Mouse (Mus musculus) neural tube, embryonic 12.5 days (tissue): ENCODE measurements around the gene Tmem179b. TPM values are rescaled to one million over a fixed set of nuclear protein-coding genes. Genes with fewer than 3 reads are reported as not detected.

Experiments
- ATAC-seq: fragments of 200-750 bp; cut with Nextera tagmentation; 2 replicates; pipeline ENCODE4 v1.8.0; 2017; ENCODE audit warnings: low read depth, mild to moderate bottlenecking, moderate TSS enrichment, moderate library complexity; ENCODE audit not compliant: low FRiP score
- H3K27ac ChIP-seq: fragments of 300-500 bp; sonication (generic); 2 replicates; pipeline ENCODE4 v1.5.1; 2016
- H3K27me3 ChIP-seq: fragments of 300-500 bp; sonication (generic); replicated peaks from 2 replicates; pipeline ENCODE4 v1.6.1; 2016; ENCODE audit warnings: mild to moderate bottlenecking
- H3K36me3 ChIP-seq: fragments of 300-500 bp; sonication (generic); 2 replicates; pipeline ENCODE4 v1.6.1; 2016; ENCODE audit warnings: mild to moderate bottlenecking
- H3K4me1 ChIP-seq: fragments of 300-500 bp; sonication (generic); 2 replicates; pipeline ENCODE4 v1.6.1; 2016
- H3K4me2 ChIP-seq: fragments of 300-500 bp; sonication (generic); replicated peaks from 2 replicates; pipeline ENCODE4 v1.6.1; 2016; ENCODE audit warnings: mild to moderate bottlenecking
- H3K4me3 ChIP-seq: fragments of 300-500 bp; sonication (generic); 2 replicates; pipeline ENCODE4 v1.5.1; 2016
- H3K9ac ChIP-seq: fragments of 300-500 bp; sonication (generic); 2 replicates; pipeline ENCODE4 v1.6.1; 2016; ENCODE audit warnings: mild to moderate bottlenecking
- H3K9me3 ChIP-seq: fragments of 300-500 bp; sonication (generic); 2 replicates; pipeline ENCODE4 v1.6.1; 2016; ENCODE audit warnings: mild to moderate bottlenecking
- WGBS: fragments of 180-500 bp; shearing (Covaris S2); methylation state at CpG from one replicate; pipeline ENCODE4 v1.1.7; 2016; 5-methylcytosine and 5-hydroxymethylcytosine counted together
- polyA plus RNA-seq: library from polyadenylated mRNA; unstranded; fragments of >200 nt; fragmentation: Nextera tagmentation; extraction: Ambion mirVana; gene quantifications from 2 replicates; pipeline ENCODE4 v1.2.1, GENCODE M21; 2016

Tmem179b gene
- polyA plus RNA-seq, 1 experiment from 2014 or later, result 39.0 TPM

DNA sequence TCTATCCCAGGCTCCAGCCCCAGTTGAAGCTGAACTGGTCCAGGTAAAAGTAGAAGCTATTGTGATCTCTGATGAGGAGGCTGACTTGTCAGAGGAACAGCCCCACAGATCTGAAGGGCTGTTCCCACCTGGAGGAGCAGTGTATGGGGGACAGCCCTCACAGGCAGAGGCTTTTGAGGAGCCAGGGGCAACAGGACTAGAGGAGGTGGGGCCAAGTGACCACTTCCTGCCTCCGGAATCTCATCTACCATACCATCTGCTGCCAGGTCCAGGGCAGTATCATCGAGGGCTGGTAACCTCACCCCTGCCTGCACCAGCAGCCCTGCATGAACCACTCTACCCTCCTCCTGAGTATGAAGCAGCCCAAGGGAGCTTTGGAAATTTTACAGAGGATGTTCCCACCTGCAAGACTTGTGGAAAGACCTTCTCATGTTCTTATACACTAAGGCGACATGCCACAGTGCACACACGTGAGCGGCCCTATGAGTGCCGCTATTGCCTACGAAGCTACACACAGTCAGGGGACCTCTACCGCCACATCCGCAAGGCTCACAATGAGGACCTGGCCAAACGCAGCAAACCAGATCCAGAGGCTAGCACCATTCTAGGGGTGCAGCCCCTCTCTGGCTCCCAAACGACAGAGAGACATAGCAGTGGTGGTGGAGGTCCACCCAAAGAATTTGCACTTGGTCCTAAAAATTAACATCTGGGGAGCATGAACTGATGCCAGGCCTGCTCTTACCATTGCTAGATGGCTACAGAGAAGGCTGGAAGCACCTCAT is 29.8 kb upstream of the Tmem179b start:
- no peak for ATAC-seq
- WGBS, result 94% methylated on average over 11 of the region's 11 CpGs
- Histone ChIP-seq H3K9me3 (no peaks in the 10 kb centered on the region), H3K4me3 (no peak overlapping the region), H3K36me3 (peaks cover 39% of the 10 kb centered on the region), H3K27ac (no peak overlapping the region), H3K4me1 (peaks cover 15% of the 10 kb centered on the region), H3K4me2 (0 out of 2 replicates have a peak overlapping the region, but pooled peaks have one; percentile 73), H3K27me3 (no peaks in the 10 kb centered on the region), H3K9ac (no peak overlapping the region)

DNA sequence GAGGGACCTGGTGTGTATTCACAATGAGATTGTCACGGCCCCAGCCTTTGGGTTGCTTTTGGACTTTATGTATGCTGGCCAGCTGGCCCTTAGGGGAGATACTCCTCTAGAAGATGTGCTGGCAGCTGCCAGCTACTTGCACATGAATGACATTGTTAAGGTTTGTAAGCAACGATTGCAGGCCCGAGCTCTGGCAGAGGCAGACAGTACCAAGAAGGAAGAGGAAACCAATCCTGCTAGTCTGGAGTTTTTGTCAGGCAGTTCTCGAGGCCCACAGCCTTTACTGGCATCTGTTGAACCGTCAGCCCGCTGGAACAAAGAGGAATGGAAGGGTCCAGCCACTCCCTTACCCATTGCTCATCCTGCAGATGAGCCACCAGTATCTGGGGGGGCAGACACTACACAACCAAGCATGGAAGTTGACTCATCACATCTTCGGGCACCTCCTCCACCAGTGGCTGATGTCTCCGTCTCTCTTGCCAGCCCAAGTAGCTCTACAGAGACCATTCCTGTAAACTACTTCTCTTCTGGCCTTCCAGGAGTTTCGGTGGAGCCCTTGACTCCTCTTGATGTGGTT is 29.0 kb upstream of the Tmem179b start:
- H3K36me3 ChIP-seq, result peaks cover 35% of the 10 kb centered on the region
- no peak for ATAC-seq
- H3K4me3 ChIP-seq, result no peak overlapping the region
- no peak overlapping the region for H3K27ac ChIP-seq
- H3K4me2 ChIP-seq, result peak overlapping the region; percentile 73
- H3K4me1 ChIP-seq, result peaks cover 15% of the 10 kb centered on the region
- 92% methylated on average over 9 of the region's 9 CpGs for WGBS
- H3K9ac ChIP-seq, result no peak overlapping the region
- H3K27me3 ChIP-seq, result no peaks in the 10 kb centered on the region
- H3K9me3 ChIP-seq, result no peaks in the 10 kb centered on the region

DNA sequence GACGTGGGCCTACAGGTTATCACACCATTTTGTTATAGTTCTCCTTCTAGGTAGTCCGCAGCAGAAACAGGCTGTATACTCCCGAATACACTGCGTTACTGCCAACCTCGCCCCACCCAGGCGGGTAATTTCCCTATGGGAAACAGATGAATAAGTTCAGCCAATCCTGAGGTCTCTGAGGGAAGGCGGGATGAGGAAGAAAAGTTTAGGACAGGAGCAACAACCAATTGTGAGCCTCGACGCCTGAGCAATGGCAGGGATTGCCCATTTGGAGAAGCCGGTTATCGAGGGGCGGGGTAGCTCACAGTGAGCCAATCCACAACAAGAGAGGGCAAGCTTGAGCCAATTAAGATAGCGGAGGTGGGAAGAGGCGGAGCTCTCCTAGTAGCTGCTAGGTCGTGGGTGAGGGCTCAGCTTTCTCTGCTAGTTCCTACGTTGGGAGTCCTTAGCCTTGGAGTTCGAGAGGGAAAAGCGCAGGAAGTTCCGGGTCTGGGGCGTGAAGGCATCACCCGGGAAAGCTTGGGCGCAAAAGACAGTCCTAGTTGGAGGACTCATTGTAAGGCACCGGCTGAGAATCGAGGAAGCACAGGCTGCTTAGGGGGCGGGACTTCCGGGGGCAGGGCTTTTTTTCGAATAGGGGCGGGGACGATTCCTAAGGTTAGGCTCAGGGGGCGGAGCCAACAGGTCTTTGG is 28.0 kb upstream of the Tmem179b start, which contains the start of gene Zbtb3:
Gene Zbtb3, plus strand, starts transcription at position 426 of the 692 bp plus-strand sequence.
- Histone ChIP-seq H3K4me1 (peaks cover 22% of the 10 kb centered on the region), H3K36me3 (peaks cover 26% of the 10 kb centered on the region), H3K27ac (peak within 1 kb of the TSS; percentile 57; the same call in 1 of the 2 replicates), H3K9me3 (no peaks in the 10 kb centered on the region), H3K4me3 (peak within 1 kb of the TSS; percentile 54), H3K27me3 (no peaks in the 10 kb centered on the region), H3K9ac (peak within 1 kb of the TSS; percentile 51), H3K4me2 (peak within 1 kb of the TSS; percentile 73)
- ATAC-seq, result peak; percentile 97
- WGBS, result under 1% methylated on average over 30 of the region's 30 CpGs

DNA sequence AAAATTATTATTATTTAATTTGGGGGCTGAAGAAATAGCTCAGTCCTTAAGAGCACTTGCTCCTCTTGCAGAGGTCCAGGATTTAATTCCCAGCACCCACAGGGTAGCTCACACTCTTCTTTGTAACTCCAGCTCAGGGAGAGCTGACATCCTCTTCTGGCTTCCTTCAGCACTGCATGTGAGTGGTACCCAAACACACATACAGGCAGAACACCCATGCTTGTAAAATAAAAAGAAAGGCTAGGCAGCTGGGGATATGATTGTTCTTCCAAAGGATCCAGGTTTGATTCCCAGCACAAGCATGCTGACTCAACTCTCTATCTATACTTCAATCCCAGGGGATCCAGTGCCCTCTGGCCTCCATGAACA is 24.7 kb upstream of the Tmem179b start:
- Histone ChIP-seq H3K27me3 (no peaks in the 10 kb centered on the region), H3K4me1 (peaks cover 24% of the 10 kb centered on the region), H3K9ac (no peak overlapping the region), H3K9me3 (no peaks in the 10 kb centered on the region), H3K4me3 (no peak overlapping the region), H3K4me2 (peak overlapping the region; percentile 82), H3K36me3 (peaks cover 21% of the 10 kb centered on the region), H3K27ac (no peak overlapping the region)
- ATAC-seq, result no peak

DNA sequence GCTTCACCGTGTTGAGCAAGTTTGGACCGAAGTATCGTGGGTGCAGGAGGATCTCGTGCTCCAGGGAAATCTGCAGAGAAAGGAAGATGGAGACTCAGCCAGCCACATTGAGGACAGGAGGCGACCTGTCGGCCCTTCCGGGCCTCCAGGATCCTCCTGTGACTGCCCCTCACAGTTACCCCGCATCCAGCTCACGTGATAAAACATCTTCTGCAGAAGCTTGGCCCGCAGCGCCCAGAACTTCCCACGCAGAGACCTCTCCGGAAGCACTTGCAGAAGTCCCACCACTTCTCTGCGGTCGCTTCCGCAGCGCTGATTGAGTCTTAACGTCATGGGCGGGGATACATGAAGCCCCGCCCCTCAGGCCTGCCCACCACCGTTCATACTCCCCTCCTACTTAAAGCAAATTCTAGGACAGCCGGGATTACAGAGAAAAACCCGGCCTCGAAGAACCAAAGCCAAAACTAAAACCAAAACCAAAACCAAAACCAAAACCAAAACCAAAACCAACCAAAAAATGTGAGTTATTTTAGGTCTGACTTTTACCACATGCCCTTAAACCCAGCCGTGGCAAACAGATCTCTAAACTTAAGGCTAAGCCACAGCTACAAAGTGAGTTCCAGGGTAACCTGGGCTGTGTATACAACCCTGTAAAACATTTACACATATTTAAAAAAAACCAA is 24.1 kb upstream of the Tmem179b start, which contains the start of gene Polr2g:
Gene Polr2g, minus strand, starts transcription at position 314 of the 683 bp plus-strand sequence.
- H3K4me1 ChIP-seq, result peaks cover 22% of the 10 kb centered on the region
- no peak within 1 kb of the TSS for H3K27ac ChIP-seq
- no peaks in the 10 kb centered on the region for H3K9me3 ChIP-seq
- peak; percentile 62 for ATAC-seq
- H3K36me3 ChIP-seq, result peaks cover 24% of the 10 kb centered on the region
- no peaks in the 10 kb centered on the region for H3K27me3 ChIP-seq
- 2% methylated on average over 25 of the region's 25 CpGs for WGBS
- H3K4me2 ChIP-seq, result peak within 1 kb of the TSS; percentile 82
- peak within 1 kb of the TSS; percentile 72 for H3K4me3 ChIP-seq
- H3K9ac ChIP-seq, result peak within 1 kb of the TSS; percentile 70

DNA sequence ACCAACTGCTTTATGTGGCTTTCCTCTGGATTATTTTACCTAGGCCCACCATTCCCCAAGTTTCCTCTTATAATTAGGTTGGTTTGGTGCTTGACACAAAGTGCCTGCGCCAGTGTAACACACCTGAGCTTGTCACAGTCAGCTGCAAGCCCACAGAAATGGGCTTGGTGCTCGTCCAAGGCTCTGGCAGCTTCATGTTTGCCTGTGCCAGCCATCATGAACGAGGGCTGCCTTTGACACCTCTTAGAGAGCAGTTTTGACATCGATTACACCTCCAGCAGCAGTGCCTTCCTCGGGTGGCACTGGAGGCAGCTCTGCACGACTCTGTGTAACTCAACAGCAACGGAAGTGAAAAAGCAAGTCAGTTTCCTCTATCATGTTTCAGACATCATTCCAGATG is 15.9 kb upstream of the Tmem179b start:
- no peak overlapping the region for H3K4me2 ChIP-seq
- WGBS, result 88% methylated on average over 7 of the region's 7 CpGs
- H3K27ac ChIP-seq, result no peak overlapping the region
- no peaks in the 10 kb centered on the region for H3K9me3 ChIP-seq
- H3K27me3 ChIP-seq, result no peaks in the 10 kb centered on the region
- H3K4me3 ChIP-seq, result no peak overlapping the region
- H3K4me1 ChIP-seq, result peaks cover 16% of the 10 kb centered on the region; the same call in 1 of the 2 replicates
- H3K9ac ChIP-seq, result no peak overlapping the region
- peaks cover 34% of the 10 kb centered on the region for H3K36me3 ChIP-seq
- ATAC-seq, result no peak

DNA sequence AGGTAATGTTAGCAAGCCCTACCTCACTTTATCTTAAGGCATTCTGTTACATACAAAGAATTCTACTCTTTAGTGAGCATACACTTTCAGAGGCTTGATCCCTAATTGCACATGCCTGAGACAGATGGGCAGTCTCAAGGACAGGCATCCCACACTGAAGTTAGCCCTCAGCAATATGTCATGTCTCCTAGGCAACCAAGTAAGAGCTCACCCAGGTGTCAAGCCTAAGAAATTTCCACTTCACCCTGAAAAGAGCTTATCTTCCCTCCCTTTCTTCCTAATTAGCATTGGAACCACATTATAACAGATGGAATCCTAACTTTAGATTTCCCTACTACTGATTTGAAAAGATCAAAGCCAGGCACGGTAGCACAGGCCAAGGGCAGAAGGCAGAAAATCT is 14.9 kb upstream of the Tmem179b start:
- ATAC-seq, result no peak
- Histone ChIP-seq H3K4me2 (no peak overlapping the region), H3K4me1 (peaks cover 18% of the 10 kb centered on the region; the same call in 1 of the 2 replicates), H3K27me3 (no peaks in the 10 kb centered on the region), H3K36me3 (peaks cover 24% of the 10 kb centered on the region), H3K9ac (no peak overlapping the region), H3K27ac (no peak overlapping the region), H3K4me3 (no peak overlapping the region), H3K9me3 (no peaks in the 10 kb centered on the region)
- WGBS, result 36% methylated on average over 1 of the region's 1 CpGs

DNA sequence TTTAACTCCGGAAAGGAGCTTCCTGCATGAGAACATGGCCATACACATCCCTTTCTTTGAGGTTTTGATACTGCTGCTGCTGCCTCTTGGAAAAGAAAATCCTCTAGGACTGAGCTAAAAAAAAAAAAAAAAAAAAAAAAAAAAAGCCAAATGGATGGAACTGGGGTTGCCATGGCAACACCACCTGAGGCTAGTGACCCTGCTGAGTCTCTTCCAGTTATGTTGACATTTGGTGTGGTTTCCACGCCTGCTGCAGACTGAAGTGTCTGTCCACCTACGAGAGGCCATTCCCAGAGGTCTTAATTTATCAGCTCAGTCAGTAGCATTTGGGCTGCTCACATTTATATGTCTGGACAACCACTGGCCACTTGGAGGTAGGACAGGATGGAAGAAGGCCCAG is 14.3 kb upstream of the Tmem179b start:
- Histone ChIP-seq H3K27ac (no peak overlapping the region), H3K9me3 (no peaks in the 10 kb centered on the region)

DNA sequence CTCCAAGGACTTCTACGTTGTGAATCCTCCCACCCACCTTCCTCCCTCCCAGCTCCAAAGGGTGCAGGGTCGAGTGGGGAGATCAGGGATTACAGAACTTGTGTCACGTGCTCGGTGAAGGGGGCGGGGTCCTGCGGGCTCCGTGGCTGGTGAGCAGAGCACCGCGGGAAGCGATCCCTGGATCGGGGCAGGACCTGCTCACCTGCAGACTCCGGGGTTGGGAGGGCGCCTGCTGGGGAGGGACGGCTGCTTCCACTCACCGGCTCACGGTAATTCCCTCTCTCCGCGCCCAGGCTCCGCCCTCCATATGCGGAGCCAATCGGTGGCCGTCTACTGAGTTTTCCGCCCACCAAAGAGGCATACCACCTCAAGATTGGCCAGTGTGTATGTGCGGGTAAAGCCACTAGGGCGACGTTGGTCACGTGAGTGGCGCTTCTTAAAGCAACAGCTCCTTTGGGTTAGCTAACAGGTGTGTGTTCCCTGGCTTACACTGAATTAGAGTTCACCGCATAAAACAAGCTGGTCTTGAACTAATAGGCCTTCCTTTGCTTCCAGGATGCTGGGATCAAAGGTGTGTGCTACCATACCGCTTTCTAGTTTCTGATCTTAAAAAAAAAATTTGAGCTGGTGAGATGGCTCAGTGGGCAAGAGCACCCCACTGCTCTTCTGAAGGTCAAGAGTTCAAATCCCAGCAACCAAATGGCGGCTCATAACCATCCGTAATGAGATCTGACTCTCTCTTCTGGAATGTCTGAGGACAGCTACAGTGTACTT is 11.9 kb upstream of the Tmem179b start, which contains the start of gene Taf6l:
Gene Taf6l, minus strand, starts transcription at position 410 of the 774 bp plus-strand sequence.
- WGBS, result under 1% methylated on average over 32 of the region's 32 CpGs
- ATAC-seq, result peak; percentile 99
- peak within 1 kb of the TSS; percentile 62 for H3K9ac ChIP-seq
- H3K36me3 ChIP-seq, result peaks cover 29% of the 10 kb centered on the region
- peaks cover 18% of the 10 kb centered on the region; the same call in 1 of the 2 replicates for H3K4me1 ChIP-seq
- H3K4me2 ChIP-seq, result peak within 1 kb of the TSS; percentile 68
- no peak within 1 kb of the TSS for H3K27ac ChIP-seq
- H3K4me3 ChIP-seq, result peak within 1 kb of the TSS; percentile 74
- H3K27me3 ChIP-seq, result no peaks in the 10 kb centered on the region
- no peaks in the 10 kb centered on the region for H3K9me3 ChIP-seq

More for the DNA sequence above, 14.3 kb upstream of the Tmem179b start:
- Histone ChIP-seq H3K4me2 (no peak overlapping the region), H3K27me3 (no peaks in the 10 kb centered on the region), H3K36me3 (peaks cover 24% of the 10 kb centered on the region), H3K4me1 (peaks cover 18% of the 10 kb centered on the region; the same call in 1 of the 2 replicates), H3K4me3 (no peak overlapping the region), H3K9ac (no peak overlapping the region)
- 22% methylated on average over 3 of the region's 3 CpGs for WGBS
- ATAC-seq, result no peak

DNA sequence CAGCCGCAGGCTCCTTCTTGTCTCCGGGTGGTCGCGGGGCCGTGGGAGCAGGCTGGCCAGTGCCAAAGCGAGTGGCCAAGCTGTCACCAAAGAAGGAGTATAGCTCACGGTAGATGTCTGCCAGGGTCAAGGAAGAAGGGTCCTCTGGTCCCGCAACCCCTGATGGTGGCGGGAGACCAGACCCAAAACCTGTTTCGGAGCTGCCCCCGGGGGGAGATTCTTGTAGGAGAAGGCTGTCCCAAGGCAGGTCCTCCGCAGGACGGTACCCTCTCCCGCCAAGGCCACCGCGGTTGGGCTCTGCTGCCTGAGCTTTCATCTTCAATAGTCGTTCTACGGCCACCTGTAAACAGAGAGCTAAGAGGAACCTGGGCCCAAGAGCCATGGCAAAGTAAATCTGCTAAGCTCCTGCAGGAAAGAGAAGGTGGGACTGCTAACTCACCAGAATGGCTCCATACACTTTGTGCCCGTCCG is 719 bp upstream of the Tmem179b start:
- WGBS, result 5% methylated on average over 20 of the region's 20 CpGs
- peak overlapping the region; percentile 98 for H3K27ac ChIP-seq
- peak overlapping the region; percentile 72 for H3K4me3 ChIP-seq
- peak overlapping the region; percentile 93 for H3K9ac ChIP-seq
- peak; percentile 41 for ATAC-seq
- no peaks in the 10 kb centered on the region for H3K9me3 ChIP-seq
- no peaks in the 10 kb centered on the region for H3K27me3 ChIP-seq
- H3K4me2 ChIP-seq, result peak overlapping the region; percentile 94
- peaks cover 34% of the 10 kb centered on the region for H3K36me3 ChIP-seq
- H3K4me1 ChIP-seq, result peaks cover 33% of the 10 kb centered on the region

DNA sequence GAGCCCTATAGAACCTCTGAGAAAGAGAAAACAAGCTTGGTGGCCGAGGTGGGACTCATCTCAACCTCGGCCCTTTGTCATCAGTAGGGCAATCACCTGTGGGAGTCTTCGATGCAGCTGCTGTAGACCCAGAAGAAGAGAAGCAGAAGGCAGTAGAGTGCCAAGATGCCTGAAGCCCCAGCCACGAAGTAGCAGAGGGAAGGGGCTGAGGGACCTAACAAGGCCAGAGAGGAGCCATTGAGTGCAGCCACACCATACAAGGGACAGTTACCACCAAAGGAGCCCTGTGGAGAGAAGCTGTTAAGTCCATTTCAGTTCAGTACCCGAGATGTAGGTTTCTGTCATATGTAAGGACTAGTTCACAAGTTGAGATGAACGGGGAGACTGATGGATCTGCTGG is 858 bp downstream of the Tmem179b start:
- no peaks in the 10 kb centered on the region for H3K27me3 ChIP-seq
- 57% methylated on average over 6 of the region's 6 CpGs for WGBS
- H3K9me3 ChIP-seq, result no peaks in the 10 kb centered on the region
- ATAC-seq, result no peak
- peaks cover 41% of the 10 kb centered on the region for H3K36me3 ChIP-seq
- H3K9ac ChIP-seq, result 0 out of 2 replicates have a peak overlapping the region, but pooled peaks have one; percentile 93
- peak overlapping the region; percentile 94 for H3K4me2 ChIP-seq
- no peak overlapping the region for H3K27ac ChIP-seq
- H3K4me1 ChIP-seq, result peaks cover 33% of the 10 kb centered on the region
- peak overlapping the region; percentile 72 for H3K4me3 ChIP-seq
